Mouse (Mus musculus) cerebral cortex, adult 2 months (tissue): ENCODE measurements around the gene Bcor.

Source experiments
- WGBS: fragments of 180-500 bp; shearing (Covaris S2); methylation state at CpG from one replicate; pipeline ENCODE4 v1.1.7; 2018; 5-methylcytosine and 5-hydroxymethylcytosine counted together

Gene Bcor

DNA sequence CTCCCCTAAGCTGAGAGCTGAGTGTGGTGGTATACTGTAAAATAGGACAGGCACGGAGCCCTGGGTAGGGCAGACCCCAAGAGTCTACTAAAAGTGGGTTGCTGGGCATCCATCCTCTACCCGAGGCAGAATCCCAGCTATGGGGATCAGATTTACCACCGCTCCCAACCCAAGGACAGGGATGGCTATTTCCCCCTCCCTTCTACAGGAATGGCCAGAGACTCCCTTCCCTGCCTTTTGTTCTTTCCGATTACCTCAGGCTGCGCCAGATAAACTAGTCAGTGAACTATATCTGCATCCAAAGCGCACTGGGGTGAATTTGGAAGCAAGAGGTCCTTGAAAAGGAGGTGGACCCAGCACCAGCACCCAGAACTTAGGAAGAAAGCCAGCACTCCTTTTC, 93.1 kb downstream of the Bcor start:
- WGBS, result 48% methylated on average over 6 of the region's 6 CpGs

DNA sequence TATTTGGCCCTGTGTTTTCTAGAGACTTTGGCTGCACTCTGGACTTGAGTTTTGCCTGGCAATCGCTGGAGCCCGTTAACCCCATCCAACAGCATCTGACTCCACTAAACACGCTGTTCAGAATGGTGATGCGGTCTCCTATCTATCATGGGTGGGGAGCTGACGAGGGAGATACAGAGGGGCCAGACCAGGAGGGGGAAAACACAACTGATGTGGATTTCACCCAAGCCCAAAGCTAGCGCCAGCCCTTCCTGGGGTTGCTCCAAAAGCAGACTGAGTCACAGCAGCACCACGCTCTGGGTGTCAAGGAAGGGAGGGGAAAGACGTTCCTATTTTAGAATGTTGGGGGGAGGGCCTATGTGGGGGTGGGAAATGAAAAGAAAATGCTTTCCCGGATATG, 94.4 kb downstream of the Bcor start:
- 33% methylated on average over 9 of the region's 9 CpGs for WGBS

DNA sequence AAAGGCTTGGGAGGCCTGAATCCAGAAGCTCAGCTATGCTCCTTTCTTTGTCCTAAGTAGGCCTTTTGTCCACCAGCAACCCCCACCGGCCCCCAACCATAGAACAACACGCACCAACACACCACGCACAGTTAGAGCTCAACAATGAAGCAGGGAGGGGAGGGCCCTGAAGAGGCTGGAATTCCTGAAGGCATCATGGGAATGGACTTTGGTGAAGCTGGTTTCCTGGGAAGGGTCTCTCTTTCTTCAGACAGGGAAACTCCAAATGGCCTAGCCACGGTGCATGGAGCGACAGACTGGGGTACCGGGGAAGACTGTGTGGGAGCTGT, 97.3 kb downstream of the Bcor start:
- 53% methylated on average over 6 of the region's 6 CpGs for WGBS

DNA sequence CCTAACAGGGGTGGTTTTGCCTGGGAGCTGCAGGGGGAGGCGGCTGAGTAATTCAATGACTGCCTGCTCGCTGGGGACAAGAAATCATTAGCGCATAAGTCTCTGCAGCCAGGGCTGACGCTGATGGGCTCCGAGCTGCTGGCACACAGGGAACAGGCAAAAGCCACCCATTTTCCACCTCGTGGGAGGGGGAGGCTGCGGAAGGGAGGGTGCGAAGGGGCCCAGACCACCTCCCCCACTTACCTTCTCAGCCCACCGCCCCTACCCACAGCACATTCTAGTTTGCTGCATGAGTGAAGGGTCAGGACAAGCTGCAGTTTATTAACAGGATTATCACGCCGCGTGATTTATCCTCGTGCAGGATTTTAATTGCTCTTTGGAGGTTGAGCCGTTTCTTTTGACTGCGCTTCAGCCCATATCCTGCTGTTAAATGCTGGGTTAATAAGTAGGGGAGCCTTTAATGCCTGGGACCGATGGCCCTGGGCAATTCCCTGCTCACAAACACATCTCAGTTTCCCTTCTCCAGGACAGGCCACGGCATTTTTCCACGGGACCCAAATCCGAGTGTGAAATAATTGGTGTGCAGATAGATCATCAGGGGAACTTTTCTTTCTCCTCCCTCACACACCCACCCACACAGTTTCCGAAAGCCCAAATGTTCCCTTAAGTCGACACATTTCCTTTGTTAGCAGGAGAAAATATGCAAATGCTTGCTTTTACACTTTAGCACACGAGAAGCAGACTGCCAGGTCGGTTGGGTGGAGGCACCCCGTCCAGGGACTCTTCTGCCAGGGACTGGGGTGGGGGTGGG, 97.8 kb downstream of the Bcor start:
- 45% methylated on average over 24 of the region's 24 CpGs for WGBS

DNA sequence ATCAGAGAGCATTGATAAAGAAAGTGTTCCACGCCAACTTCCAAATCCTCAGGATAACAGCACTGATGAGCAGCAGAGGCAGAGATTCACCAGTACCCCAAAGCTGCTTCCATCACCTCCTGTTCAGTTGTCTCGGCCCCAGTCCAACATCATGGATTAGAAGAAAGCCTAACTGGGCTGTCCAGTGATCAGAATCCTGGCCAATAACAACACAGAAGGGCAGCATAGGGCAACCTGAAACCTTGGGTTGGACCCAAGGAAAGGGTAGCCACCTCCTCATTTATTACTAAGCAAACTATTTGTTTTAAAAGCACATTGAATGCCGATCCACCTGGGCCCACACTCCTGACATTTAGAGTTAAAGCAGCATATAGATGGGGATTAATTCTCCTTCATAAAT, 99.3 kb downstream of the Bcor start:
- 97% methylated on average over 3 of the region's 3 CpGs for WGBS

DNA sequence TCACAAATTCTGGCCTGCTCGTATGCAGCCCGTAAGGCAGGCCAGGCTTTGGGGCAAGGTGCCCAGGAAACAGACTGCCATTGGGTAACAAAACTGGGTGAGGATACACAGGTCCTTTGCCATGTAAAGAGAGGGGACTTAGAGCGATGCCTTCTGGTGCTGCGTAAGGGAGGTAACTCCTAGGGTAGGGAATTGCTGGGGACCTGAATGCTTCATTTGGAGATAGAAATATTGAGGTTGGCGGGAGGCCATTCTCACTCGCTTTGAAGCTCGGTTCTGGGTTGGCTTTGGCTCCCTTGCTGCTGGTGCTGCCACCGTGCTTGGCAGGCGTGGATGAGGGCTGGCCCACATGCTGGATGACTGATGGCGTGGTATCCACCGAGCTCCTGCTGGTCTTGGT, 102.9 kb downstream of the Bcor start:
- 66% methylated on average over 11 of the region's 11 CpGs for WGBS

DNA sequence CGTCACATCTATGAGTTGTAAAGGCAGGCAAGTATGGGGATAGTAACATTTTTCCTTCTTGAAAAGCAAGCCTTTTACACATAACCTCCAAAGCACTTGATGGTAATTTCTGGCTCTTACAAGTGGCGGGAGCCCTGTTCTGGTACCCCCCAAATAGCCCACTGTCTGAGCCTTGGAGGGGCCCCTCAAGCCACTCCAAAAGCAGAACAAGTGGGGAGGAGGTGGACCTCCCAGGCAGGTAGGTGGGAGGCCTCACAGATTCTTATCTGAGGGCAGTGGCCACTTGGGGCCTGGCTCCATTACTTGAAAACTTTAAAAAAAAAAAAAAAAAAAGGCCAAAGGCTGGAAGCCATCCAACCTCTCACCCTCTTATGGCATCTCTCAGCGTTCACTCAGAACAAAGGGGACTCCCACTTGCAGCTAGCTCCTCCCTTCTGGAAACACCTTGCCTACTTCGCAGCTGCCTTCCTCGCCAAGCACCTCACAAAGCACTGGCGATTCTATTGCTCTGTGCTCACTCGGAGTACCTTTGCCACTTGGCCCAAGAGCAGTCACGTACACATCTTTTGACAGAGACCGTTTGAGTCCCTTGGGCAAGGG, 106.7 kb downstream of the Bcor start:
- 81% methylated on average over 9 of the region's 9 CpGs for WGBS

DNA sequence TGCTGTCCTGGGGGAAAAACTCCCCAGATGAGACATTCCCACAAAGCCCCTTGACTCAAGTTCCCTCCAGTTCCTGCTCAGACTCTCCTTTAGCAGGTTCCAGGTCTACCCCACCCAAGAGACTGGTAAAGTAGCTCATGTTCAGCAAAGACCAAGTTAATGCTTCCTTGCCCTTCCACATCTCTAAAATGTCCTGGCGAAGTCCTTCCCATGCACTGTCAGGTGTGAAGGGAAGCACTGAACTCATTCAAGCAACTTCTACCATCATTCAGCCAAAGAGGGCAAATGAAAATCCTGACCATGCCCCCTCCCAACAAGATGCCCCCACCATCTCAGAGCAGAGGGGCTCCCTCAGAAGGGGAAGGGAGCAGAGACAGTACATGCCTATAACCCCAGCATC, 107.5 kb downstream of the Bcor start:
- WGBS, result 100% methylated on average over 1 of the region's 1 CpGs

DNA sequence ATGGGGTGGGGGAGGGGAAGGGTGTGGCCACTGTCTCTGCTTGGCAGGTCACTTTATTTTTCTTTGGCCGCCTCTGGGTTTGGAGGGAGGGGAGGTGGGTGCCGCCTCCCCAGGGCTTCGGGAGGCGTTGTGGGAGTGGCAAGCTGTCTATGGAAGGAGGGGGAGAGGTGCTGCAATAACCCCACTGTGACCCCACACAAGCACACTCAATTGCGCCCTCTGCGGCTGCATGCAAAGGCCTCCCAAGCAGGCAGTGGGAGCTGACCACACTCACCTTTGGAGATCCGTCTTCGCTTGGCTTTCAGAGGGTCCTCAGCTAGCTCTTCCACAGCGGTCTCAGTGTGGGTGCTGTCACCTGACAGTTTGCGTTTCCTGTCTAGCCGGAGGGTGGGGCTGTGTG, 111.4 kb downstream of the Bcor start:
- WGBS, result 75% methylated on average over 11 of the region's 11 CpGs

DNA sequence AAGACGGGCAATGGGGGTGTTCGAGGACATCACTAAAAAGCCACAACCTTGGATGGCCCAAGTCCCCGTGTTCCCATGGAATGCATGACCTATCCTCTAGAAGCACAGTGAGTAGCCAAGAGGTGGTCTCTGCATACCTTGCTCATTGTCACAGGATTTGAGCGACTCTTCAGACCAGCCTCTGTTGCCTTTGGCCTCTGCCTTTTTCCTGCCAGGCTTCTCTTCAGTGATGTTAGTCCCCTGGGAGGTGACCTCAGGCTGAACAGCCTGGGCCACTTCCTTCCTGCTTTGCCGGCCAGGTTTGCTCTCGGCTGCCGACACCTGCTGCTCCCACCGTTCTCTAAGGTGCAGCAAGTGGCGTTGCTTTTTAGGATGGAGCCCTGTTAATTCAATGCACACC, 112.0 kb downstream of the Bcor start:
- WGBS, result 71% methylated on average over 9 of the region's 9 CpGs

DNA sequence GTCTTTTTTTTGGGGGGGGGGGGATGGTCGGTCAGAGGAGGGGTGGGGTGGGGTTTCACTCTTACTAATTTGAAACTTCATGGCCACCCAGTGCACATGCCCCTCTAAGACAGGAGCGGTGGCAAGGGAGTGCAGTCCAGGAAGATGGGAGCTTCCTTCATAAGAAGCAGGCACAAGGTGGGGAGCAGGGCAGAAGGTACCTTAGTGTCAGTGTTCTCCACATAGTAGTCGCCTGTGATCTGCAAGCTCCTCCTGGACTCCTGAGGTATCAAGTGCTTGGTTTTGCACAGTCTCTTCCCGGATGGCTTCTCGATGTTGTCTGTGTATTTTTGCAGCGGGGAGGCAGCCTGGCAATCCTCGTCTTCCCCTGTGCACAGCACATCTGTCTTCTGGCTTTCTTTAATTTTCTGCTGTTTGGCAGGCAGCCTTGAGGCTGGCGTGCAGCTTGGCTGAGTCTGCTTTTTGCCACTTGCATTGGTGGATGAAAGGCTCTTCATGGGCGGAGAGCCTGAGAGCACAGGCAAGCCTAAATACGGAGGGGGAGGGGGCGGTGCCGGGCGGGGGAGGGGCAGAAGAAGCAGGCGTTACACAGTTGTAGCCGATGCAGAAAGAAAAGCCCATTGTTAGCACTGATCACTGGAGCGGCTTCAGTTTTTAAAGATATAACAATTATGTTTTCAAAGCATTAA, 112.8 kb downstream of the Bcor start:
- WGBS, result 25% methylated on average over 15 of the region's 16 CpGs

DNA sequence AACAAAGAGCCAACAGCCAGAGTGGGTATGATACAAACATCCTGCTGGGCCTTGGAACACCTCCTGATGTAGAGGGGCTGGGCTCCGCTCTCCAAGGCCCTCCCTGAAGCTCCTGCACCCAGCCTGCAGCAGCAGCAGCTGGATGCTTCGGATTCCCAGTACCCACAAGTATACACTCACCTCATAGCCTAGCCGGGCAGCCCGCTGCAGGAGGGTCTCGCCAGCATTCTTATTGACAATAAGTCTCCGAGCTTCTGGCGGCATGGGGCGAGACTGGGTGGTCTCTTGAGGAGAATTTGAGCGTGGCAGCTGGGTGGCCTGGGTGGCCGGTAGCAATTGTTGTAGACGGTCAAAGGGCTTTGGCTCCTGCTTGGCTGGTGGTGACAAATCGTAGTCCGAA, 113.5 kb downstream of the Bcor start:
- WGBS, result 88% methylated on average over 13 of the region's 13 CpGs

DNA sequence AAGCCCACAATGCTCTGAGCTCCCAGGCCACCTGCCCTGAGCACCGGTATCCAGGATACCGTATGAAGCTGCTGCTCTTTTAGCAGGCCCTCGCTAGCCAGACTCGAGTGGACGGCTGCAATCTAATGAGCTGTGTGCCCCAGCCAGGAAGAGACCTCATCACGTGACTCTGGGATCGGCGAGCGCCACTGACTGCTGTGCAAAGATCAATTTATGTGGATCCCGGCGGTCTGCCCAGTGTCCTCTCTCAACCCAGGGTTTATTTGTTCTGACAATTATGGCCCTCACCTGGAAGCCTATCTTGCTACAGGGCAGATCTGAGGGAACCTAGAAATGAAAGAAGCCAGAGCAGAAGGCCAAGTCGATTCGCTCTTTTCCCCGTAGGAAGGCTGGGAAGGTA, 116.8 kb downstream of the Bcor start:
- 84% methylated on average over 14 of the region's 14 CpGs for WGBS

DNA sequence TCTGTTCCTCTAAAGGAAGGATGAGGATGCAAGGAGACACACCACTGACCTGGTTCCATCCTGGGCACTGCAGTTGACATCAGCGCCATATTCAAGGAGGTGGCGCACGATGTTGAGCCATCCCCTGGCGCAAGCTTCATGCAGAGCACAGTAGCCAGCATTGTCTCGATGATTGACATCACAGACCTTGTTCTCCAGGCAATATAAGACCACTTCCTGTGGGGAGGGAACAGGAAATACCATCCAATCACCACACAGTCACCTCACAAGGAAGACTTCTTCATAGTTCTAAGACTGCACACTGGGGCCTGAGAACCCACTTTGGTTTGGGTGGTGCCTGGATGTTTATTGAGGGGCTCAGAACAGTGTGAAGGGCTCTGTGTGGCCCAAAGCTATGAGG, 118.7 kb downstream of the Bcor start:
- WGBS, result 96% methylated on average over 5 of the region's 5 CpGs

DNA sequence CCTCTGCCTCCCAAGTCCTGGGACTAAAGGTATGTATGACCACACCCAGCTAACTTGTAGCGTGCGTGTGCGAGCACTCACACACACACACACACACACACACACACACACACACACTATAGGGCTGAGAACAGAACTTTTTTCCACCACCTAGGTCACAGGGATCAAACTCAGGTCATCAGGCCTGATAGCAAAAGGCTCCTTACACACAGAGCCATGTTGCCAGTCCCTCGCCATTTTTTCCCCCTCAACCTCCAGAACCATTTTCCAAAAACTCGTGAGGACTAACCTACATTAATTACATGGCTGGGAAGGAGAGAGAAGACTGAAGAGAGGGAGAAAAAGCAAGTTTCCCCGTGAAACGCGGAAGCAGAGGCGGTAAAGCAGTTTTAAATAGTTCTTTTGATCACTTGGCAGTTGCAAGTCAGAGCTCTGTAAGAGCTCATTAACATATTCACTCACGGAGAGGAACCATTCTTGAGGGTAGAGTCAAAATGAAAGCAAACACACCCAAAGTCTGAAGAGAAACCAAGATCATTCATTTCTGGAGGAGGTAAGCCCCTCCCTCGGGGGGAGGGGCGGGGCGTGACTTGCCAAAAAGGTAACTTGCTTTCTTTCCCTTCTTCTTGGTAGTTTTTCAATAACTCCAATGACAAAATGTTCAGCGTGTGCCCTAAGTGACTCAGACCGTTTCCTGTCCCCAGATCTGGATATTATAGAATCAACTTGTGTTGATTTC, 145.3 kb downstream of the Bcor start:
- 42% methylated on average over 15 of the region's 15 CpGs for WGBS

DNA sequence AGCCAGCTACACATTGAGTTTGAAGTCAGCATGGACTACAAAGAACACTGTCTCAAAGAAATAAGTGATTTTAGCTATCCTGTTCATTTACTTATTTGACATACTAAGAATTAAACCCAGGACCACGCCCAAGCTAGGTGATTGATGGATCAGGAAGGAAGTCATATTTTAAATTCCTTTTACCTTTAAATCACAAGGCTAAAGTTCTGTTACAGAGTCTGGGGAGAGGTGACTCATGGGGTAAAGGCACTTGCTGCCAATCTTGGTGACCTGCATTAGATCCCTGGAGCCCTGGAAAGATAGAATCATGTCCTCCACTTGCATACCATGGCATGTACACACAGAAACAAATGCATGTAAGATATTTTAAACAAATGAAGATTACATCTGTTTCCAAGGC, 149.5 kb downstream of the Bcor start:
- 93% methylated on average over 1 of the region's 1 CpGs for whole genome bisulfite sequencing

DNA sequence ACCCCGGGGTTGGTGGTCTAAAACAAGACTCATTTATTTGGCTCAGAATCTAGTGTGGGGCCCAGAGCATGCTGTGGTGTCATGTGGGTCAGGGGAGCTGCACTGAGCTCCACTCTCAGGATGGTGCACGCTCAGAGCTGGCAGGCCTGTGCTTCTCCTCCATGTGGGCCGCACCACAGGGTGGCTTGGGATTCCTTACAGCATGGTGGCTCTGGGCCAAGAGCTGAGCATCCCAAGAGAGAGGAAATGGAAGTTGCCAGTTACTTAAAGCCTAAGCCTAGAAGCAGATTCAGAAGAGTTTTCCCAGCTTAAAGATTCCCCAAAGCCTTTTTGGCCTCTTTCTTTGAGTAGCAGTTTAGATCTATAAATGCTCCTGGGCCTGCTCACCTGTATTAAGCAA, 151.1 kb downstream of the Bcor start:
- 51% methylated on average over 3 of the region's 3 CpGs for WGBS

DNA sequence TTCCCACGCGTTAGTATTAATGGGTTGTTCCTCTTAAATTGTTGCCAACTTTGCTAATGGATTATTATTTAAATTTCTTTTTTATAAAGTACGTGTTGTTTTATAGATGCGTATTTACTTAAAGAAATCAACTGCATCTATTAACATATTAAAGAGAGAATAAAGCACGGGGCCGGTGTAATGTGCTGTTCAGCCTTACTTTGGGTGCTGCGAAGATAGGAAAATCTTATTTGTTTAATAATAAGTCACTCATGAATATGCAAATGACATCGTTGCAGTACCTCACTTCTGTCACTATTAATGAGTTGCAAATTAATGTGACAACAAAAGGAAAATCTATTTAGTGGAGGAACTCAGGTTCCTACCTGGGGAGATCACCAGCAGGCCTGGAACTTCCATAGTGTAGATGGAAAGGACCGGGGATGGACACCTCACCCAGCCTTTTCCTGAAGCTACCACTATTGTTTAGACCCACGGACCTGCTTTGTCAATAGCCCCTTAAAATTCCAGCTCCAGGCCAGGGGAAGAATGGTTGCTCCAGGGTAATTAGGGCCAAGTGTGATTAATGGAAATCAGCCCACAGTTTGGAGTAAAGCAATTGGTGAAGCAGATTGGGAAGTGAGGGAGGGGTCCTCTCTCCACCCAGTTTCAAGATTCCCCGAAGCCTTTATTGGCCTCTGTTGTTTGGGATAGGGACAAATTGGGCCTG, 152.2 kb downstream of the Bcor start:
- 63% methylated on average over 11 of the region's 11 CpGs for WGBS

DNA sequence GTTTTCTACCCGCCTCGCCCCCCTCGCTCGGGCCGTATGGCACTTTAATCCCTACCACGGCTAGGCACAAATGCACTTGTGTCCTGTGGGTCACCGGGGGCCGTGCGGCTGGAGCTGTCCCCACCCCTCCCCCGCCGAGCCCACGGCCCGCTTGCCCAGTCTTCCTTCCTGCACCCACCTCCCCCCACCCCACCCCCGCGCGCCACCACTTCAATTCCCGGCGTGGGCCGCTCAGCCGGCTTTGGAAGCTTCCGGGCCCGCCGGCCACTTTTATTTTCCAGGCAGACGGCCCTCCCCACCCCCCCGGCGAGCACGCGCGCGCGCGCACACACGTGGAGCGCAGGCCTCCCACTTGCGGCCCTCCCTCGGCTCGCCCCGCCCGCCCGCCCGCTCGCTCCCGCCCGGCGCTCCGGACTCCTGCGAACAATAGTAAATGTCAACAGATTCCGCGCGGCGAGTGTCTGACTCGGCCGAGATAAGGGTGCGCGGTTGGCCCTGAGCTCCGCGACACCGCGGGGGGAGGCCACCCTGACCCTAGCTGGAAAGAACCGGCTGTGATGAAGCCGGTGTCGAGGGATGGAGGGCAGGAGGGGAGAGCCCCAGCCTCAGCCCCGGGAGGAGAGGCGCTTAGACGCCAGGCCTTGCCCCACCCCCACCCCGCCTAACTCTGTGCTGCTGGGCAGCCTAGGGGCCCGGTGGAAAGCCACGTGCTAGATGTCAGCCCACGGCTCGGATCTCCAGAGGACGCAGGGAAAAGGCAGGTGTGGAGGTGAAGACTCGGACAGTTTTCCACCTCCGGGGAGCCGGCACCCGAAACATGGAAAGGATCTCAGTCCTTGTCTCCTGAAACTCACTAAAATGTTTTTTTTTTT, 153.0 kb downstream of the Bcor start:
- 3% methylated on average over 67 of the region's 75 CpGs for WGBS

DNA sequence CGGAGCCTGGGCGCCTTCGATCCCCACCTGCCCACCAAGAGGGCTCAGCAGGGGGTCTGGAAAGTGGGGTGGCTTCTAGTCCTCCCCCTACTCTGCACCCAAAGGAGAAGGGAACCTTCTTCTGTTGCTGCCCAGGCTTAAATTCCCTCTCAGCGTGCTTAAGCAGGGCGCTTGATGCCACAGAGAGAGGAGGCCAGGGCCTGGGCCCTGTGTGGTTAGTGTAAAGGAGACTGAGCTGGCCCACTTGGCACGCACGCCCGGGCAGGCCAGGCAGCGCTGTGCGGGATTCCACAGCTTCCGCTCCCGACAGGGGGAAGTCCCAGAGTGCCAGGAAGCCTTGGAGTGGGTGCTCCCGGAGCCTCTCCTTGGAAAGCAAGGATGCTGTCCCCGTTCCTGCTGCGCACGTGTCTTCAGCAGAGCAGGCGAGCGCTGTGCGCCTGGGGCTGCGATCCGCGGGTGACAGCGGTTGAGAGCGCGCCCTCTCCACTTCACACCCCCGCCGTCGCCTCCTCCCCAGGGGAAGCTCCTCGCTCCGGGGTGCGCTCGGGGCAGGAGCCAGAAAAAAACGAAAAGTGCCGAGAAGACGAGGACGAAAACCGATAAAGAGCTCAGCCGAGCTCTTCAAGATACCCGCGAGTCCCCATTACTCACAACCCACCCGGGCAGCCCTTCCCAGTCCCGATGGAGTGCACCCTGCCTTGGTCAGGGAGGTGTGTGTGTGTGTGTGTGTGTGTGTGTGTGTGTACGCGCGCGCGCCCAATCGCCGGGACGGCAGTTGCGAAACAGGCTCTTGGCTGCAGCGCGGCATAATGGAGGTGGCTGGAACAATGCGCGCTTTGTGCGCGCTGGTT, 153.9 kb downstream of the Bcor start:
- 2% methylated on average over 51 of the region's 57 CpGs for WGBS
